Mouse (Mus musculus) neural tube, embryonic 14.5 days (tissue): ENCODE data around the gene Rbm15. TPM values are rescaled to one million over a fixed set of nuclear protein-coding genes. Genes with fewer than 3 reads are reported as not detected.

Experiments used
- ATAC-seq: fragments of 200-750 bp; cut with Nextera tagmentation; 2 replicates; pipeline ENCODE4 v1.8.0; 2017; ENCODE audit warnings: low read depth, mild to moderate bottlenecking, moderate TSS enrichment, moderate library complexity
- H3K27ac ChIP-seq: fragments of 300-500 bp; sonication (generic); 2 replicates; pipeline ENCODE4 v1.5.1; 2014; ENCODE audit warnings: low read depth, mild to moderate bottlenecking, control low read depth, low read length, moderate library complexity, mixed read lengths
- H3K27me3 ChIP-seq: fragments of 300-500 bp; sonication (generic); 2 replicates; pipeline ENCODE4 v1.6.1; 2014; ENCODE audit warnings: low read length; ENCODE audit not compliant: control insufficient read depth, insufficient read depth
- H3K36me3 ChIP-seq: fragments of 300-500 bp; sonication (generic); 2 replicates; pipeline ENCODE4 v1.6.1; 2014; ENCODE audit warnings: low read length, mixed read lengths; ENCODE audit not compliant: control insufficient read depth, insufficient read depth
- H3K4me1 ChIP-seq: fragments of 300-500 bp; sonication (generic); 2 replicates; pipeline ENCODE4 v1.6.1; 2014; ENCODE audit warnings: low read length; ENCODE audit not compliant: control insufficient read depth, insufficient read depth
- H3K4me2 ChIP-seq: fragments of 300-500 bp; sonication (generic); 2 replicates; pipeline ENCODE4 v1.6.1; 2014; ENCODE audit warnings: mild to moderate bottlenecking, low read depth, low read length, control low read depth
- H3K4me3 ChIP-seq: fragments of 300-500 bp; sonication (generic); 2 replicates; pipeline ENCODE4 v1.5.1; 2014; ENCODE audit warnings: low read depth, low read length, control low read depth, mixed read lengths
- H3K9ac ChIP-seq: fragments of 300-500 bp; sonication (generic); replicated peaks from 2 replicates; pipeline ENCODE4 v1.6.1; 2014; ENCODE audit warnings: low read depth, mild to moderate bottlenecking, control low read depth, low read length, mixed read lengths
- H3K9me3 ChIP-seq: fragments of 300-500 bp; sonication (generic); 2 replicates; pipeline ENCODE4 v1.6.1; 2016; ENCODE audit warnings: low read length; ENCODE audit not compliant: control insufficient read depth
- WGBS: fragments of 180-500 bp; shearing (Covaris S2); extraction: QIAGEN DNeasy Blood & Tissue Kit; methylation state at CpG from one replicate; pipeline ENCODE4 v1.1.7; 2014; 5-methylcytosine and 5-hydroxymethylcytosine counted together
- polyA plus RNA-seq: library from polyadenylated mRNA; unstranded; fragments of >200 nt; fragmentation: Nextera tagmentation; extraction: Ambion mirVana; gene quantifications from 2 replicates; pipeline ENCODE4 v1.2.1, GENCODE M21; 2014

Gene Rbm15
- 7.8 and 9.0 TPM in 2 replicates for polyA plus RNA-seq

GRCm38 (mm10) chr3:107333381-107334201 lies at the start of gene Rbm15:
Gene Rbm15, minus strand, starts transcription at chr3:107333673.
- Histone ChIP-seq H3K9ac (peak within 1 kb of the TSS; percentile 77), H3K36me3 (peaks cover 9% of the 10 kb centered on the region; the same call in 1 of the 2 replicates), H3K4me1 (peaks cover 23% of the 10 kb centered on the region), H3K9me3 (no peaks in the 10 kb centered on the region), H3K4me2 (peak within 1 kb of the TSS; percentile 99), H3K27me3 (no peaks in the 10 kb centered on the region), H3K4me3 (peak within 1 kb of the TSS; percentile 90), H3K27ac (peak within 1 kb of the TSS; percentile 92)
- peak; percentile 95 for ATAC-seq
- under 1% methylated on average over 62 of the region's 62 CpGs for WGBS

DNA sequence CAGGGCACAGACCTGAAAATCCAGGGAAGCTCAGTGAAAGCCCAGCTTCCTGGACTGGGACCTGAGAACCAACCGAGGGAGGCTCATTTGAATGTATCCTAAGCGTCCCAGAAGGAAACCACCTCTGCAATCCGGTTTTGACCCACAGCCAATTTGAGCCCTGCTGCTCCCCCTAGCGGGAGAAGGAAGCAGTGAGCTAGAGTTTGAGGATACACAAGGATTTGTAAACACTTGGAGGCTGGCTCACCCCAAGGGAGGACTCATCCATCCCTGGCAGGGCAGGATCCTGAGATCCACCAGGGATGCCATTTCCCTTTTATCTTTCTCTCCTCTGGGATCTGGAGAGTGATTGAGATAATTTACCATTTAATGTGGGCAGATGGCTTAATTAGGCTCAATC lies 45.9 kb upstream of the Rbm15 start:
- ATAC-seq: peak; percentile 78; the same call in 1 of the 2 replicates
- Histone ChIP-seq H3K9ac (no peak overlapping the region), H3K4me1 (0 out of 2 replicates have a peak, but pooled peaks cover 3% of the 10 kb centered on the region), H3K36me3 (no peaks in the 10 kb centered on the region), H3K9me3 (no peaks in the 10 kb centered on the region), H3K27ac (no peak overlapping the region), H3K4me2 (no peak overlapping the region), H3K4me3 (no peak overlapping the region), H3K27me3 (no peaks in the 10 kb centered on the region)
- 11% methylated on average over 4 of the region's 4 CpGs for WGBS

DNA sequence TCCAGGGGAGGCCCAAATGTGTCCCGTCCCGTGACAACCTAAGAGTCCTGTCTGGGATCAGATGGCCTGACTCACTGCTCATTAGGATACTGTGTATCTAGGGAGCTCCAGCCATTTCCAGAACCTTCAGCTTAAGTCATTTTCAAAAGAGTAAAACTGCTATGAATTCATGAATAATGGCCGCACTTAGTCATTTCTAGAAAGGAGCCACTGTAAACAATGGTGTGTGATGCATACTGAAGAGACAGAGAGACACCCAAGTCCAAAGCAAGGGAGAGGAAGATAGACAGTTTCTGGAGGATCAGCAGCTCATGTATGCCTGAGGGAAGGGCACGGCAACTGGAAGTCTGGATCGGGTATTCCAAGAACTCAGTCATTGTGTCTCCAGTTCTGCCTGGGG lies 45.2 kb upstream of the Rbm15 start:
- Histone ChIP-seq H3K9ac (no peak overlapping the region), H3K4me3 (no peak overlapping the region), H3K4me2 (no peak overlapping the region), H3K4me1 (0 out of 2 replicates have a peak, but pooled peaks cover 3% of the 10 kb centered on the region), H3K36me3 (no peaks in the 10 kb centered on the region), H3K27me3 (no peaks in the 10 kb centered on the region), H3K9me3 (no peaks in the 10 kb centered on the region), H3K27ac (no peak overlapping the region)
- WGBS: 83% methylated on average over 5 of the region's 5 CpGs
- ATAC-seq: no peak

GRCm38 (mm10) chr3:107374948-107375664 lies 41.6 kb upstream of the Rbm15 start:
- WGBS: 14% methylated on average over 6 of the region's 6 CpGs
- H3K9me3 ChIP-seq: no peaks in the 10 kb centered on the region

DNA sequence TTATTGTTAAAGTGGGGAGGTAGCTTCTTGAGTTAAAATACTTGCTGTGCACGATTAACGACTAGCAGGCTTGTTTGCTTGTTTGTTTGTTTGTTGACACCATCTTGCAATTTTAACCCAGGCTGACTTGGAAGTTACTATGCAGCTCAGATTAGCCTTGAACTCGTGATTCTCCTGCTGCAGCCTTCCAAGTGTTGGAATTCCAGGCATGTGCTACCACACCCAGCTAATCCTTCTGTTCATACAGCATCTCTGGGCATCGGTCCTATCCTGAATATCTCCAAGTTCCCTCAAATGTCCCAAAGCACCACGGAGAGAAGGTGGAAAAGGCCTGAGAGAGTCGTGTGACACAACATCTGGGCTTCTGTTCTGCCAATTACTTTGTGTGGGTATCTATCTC lies 35.7 kb upstream of the Rbm15 start:
- Histone ChIP-seq H3K4me2 (no peak overlapping the region), H3K27ac (no peak overlapping the region), H3K27me3 (no peaks in the 10 kb centered on the region), H3K36me3 (no peaks in the 10 kb centered on the region), H3K4me3 (no peak overlapping the region), H3K9me3 (no peaks in the 10 kb centered on the region), H3K4me1 (no peaks in the 10 kb centered on the region), H3K9ac (no peak overlapping the region)
- 85% methylated on average over 6 of the region's 6 CpGs for WGBS
- ATAC-seq: no peak

More at GRCm38 (mm10) chr3:107374948-107375664, 41.6 kb upstream of the Rbm15 start:
- no peak overlapping the region for H3K27ac ChIP-seq
- no peaks in the 10 kb centered on the region for H3K36me3 ChIP-seq
- no peaks in the 10 kb centered on the region for H3K4me1 ChIP-seq
- no peak for ATAC-seq
- no peak overlapping the region for H3K4me2 ChIP-seq
- no peak overlapping the region for H3K9ac ChIP-seq
- H3K4me3 ChIP-seq: no peak overlapping the region
- H3K27me3 ChIP-seq: no peaks in the 10 kb centered on the region

- H3K9me3 ChIP-seq: no peaks in the 10 kb centered on the region
- H3K27me3 ChIP-seq: no peaks in the 10 kb centered on the region
- ATAC-seq: no peak
- no peak overlapping the region for H3K9ac ChIP-seq
- no peak overlapping the region for H3K27ac ChIP-seq
- no peaks in the 10 kb centered on the region for H3K36me3 ChIP-seq
- H3K4me2 ChIP-seq: no peak overlapping the region
- H3K4me3 ChIP-seq: no peak overlapping the region
- 88% methylated on average over 8 of the region's 8 CpGs for WGBS
- no peaks in the 10 kb centered on the region for H3K4me1 ChIP-seq
These were observed 34.6 kb upstream of the Rbm15 start for GRCm38 (mm10) chr3:107367938-107368599.

GRCm38 (mm10) chr3:107365341-107365740 lies 31.9 kb upstream of the Rbm15 start:
- H3K27me3 ChIP-seq: no peaks in the 10 kb centered on the region
- ATAC-seq: no peak
- H3K4me1 ChIP-seq: no peaks in the 10 kb centered on the region
- H3K4me2 ChIP-seq: no peak overlapping the region
- H3K4me3 ChIP-seq: no peak overlapping the region
- H3K9me3 ChIP-seq: no peaks in the 10 kb centered on the region
- no peak overlapping the region for H3K27ac ChIP-seq
- WGBS: 75% methylated on average over 4 of the region's 4 CpGs
- no peak overlapping the region for H3K9ac ChIP-seq
- no peaks in the 10 kb centered on the region for H3K36me3 ChIP-seq

DNA sequence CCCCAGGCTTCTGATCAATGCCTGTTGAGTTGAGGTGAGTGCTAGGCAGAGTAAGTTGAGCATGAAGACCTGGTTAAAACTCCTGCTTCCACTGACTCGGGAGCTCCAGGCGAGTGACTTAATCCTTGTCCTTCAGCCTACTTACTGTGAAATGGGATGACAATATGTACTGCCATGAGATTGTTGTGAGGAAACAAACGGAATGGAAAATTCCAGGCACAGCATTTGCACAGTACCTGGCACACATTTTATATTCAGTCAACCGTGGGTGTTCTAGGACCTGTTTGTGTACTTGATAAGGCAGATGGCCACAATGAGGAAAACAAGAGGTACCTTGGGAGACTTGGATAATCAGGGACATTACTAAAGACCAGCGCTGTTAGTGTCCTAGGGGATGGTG lies 29.9 kb upstream of the Rbm15 start:
- H3K4me3 ChIP-seq: no peak overlapping the region
- H3K36me3 ChIP-seq: no peaks in the 10 kb centered on the region
- H3K4me2 ChIP-seq: no peak overlapping the region
- ATAC-seq: no peak
- no peaks in the 10 kb centered on the region for H3K9me3 ChIP-seq
- WGBS: 88% methylated on average over 5 of the region's 5 CpGs
- no peaks in the 10 kb centered on the region for H3K27me3 ChIP-seq
- no peak overlapping the region for H3K9ac ChIP-seq
- H3K4me1 ChIP-seq: no peaks in the 10 kb centered on the region
- no peak overlapping the region for H3K27ac ChIP-seq
